Mouse (Mus musculus) v-Abl transformed pro-B cells (cell line): ENCODE measurements around the gene Hebp1.

Source experiments
- in situ Hi-C, 2 experiments: fragments of 400-800 bp; cut with MboI; formaldehyde crosslinking; loops; one replicate each; pipeline ENCODE4 v1.15.1; 2025; ENCODE audit not compliant: unreplicated experiment in 2 of 2

The Hebp1 gene

DNA sequence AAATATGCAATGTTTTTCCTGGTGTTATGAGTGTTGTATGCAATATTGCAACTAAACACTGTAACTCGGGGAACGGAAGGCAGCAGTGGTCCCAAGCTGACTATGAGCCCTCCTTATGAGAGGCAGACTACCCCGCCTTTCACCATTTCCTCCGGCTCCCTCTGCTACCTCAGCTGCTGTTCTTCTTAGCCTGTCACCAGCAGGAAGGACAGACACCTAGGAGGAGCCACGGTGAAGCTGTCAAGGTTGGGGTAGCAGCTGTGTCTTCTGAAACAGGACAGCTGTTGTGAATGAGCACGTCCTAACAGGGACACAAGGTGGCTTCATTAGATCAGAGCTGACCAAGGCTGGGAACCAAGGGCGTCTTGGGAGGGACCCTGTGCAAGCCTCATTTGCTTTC lies 59.6 kb downstream of the Hebp1 start:
- in situ Hi-C loops, result loop anchor here in 1 of 2 experiments (25.0 kb wide), 1 partner anchor 701 kb away; no protein-coding TSS in a partner anchor

DNA sequence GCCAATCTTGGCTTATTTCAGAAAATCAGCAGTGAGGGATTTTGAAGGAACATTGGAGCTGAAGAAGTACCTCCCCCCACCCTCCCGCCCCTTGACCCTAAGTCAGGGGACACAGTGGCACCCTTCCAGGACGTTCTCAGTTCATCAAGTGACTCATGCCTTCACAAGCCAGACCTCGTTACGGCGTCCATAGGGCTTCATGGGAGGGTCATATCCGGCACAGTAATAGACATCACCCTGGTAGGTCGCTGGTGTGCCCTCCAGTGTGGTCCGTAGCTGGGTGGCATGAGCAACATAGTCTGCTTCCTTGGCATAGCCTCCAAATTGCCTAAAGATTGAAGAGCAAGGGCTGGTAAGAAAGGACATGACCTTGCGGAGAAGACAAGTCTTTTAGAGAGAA lies 60.1 kb downstream of the Hebp1 start:
- in situ Hi-C loops, result loop anchor here in 1 of 2 experiments (25.0 kb wide), 1 partner anchor 700 kb away; no protein-coding TSS in a partner anchor

DNA sequence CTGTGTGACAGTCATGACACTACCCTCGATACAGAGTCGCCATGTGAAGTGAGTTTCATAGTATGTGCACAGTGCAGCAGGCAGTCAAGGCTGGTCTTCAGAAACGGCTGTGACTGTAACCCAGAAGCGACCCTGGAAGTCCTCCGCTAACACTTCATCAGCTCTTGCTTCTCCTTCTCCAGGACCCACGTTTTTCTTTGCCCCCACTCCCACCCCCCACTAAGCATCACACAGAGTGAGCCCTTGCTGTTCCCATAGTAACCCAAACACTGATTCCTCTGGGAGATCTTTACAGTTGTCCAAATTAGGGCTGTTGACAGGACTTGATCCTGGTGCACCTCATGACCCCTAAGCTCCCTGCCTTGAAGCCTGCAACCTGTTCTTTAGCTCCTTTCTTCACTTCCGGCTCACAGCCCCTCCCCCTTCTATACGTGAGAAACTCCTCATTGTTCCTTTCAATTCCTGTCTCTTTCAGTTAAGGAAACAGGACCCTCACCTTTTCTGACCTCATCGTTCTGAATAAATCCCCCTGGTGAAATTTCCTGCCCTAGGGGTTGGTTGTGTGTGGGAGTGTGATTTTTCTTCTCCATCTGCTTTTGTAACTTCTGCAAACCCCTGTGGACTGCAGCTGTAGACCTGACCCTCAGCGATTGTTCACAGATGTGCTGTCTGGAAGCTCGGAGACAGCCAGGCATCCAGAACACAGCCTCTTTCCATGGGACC lies 61.2 kb downstream of the Hebp1 start:
- in situ Hi-C loops, result loop anchor here in 1 of 2 experiments (25.0 kb wide), 1 partner anchor 699 kb away; no protein-coding TSS in a partner anchor

- in situ Hi-C loops, result loop anchor here in 1 of 2 experiments (25.0 kb wide), 1 partner anchor 698 kb away; no protein-coding TSS in a partner anchor
These were observed 62.1 kb downstream of the Hebp1 start for GRCm38 (mm10) chr6:135135735-135136134.

DNA sequence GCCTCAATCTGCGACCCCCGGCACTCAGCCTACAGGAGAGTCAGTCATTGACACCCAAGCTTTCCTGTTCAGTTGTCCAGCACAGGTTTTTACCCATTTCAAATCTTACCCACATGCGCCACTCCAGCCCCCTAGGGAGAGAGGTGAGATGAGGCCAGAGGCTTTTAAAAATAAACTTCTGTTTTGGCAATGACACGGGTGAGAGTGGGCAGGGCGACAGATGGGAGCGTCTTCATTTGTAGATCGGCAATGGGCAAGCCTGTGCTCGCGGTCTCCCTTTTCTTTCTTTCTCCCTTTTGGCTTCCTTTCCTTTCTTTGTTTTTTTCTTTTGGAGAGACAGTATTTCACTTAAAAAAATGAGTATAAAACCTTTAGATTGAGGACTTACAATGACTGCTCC lies 64.3 kb downstream of the Hebp1 start:
- in situ Hi-C loops, result loop anchor here in 1 of 2 experiments (25.0 kb wide), 1 partner anchor 696 kb away; no protein-coding TSS in a partner anchor

GRCm38 (mm10) chr6:135133086-135133485 lies 64.7 kb downstream of the Hebp1 start:
- in situ Hi-C loops, result loop anchor here in 1 of 2 experiments (25.0 kb wide), 1 partner anchor 696 kb away; no protein-coding TSS in a partner anchor

DNA sequence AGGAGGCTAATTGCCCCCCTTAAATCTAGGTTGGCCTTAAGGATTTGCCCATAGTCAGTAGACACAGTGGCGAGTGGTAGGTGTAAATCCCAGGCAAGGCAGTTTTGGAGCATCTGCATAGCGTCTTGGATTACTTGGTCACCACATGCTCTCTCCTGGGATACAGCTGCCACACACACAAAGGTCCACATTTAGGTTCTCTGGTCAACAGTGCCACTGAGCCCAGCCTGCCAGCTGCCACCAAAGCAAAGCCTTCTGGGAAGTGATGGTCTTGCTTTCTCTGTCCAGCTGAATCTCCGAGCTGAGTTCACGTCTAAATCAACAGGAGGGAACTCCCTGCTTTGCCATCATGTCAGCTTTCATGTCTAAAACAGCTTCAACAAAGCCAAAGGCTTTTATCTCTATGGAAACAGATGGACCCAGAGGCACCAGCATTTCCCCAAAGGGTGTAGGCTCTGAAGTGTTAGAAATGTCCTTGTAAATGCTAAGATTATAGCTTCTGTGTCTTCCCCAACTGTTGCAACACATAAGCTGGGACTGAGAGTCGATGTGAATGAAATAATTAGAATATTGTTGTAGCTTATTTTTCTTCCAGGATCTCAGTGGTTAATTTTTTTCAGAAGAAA lies 73.0 kb downstream of the Hebp1 start:
- in situ Hi-C loops, result loop anchor here in 1 of 2 experiments (25.0 kb wide), 1 partner anchor 688 kb away; no protein-coding TSS in a partner anchor

DNA sequence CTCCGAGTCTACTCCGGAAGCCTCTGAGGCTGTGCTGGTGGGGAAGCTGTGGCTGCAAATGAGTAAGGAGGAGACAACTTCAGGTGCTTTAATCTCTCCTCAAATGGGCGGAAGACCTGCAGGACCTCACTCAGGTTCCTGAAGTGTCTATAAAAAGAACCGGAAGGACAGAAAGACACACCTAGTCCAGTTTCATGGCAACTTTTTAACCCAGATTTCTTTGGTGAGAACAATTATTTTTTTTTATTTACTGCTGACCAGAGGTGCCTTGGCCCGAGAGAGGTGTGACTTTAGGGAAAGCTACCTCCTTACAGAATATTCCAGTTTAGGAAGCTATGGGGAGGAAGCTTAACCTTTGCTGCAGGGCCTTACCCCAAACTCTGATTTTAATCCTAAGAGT lies 79.6 kb downstream of the Hebp1 start, which contains the start of gene Gprc5d:
Gene Gprc5d, minus strand, starts transcription at position 101 of the 400 bp plus-strand sequence.
- in situ Hi-C loops, result no loop called here

DNA sequence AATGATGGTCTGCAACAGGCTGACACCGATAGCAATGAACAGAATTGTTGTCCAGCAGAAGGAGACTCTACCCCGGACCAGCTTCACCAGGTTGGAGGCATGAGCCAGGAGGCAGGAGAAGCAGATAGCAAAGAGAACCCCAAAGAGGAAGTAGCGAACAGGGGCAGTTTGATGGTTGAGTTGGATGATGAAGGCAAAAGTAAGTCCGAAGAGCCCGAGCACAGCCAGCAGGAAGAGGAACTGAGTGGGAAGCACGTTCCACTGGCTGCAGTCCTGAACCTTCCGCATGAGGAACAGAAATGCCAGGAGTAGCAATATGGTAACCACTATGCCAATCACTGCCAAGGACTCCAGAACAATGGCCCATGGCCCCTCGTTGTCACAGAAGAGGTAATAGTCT lies 81.3 kb downstream of the Hebp1 start:
- in situ Hi-C loops, result no loop called here

DNA sequence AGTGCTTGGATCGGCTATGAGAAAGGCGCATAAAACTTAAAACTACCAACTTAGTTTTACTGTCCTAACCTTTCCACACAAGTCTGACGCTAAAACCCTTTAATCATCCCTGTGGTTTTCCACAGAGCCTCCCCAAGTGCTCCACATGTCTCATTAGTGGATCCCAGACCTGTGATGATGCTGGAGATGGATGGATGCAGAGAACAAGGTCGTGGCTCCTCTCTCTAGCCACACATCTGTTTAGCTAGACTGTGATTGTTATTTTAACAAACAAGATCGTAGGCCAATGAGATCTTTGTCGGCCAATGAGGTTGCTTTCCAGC lies 84.7 kb downstream of the Hebp1 start:
- in situ Hi-C loops, result no loop called here

GRCm38 (mm10) chr6:135112411-135113113 lies 85.3 kb downstream of the Hebp1 start:
- in situ Hi-C loops, result no loop called here

GRCm38 (mm10) chr6:135107014-135107413 lies 90.8 kb downstream of the Hebp1 start:
- in situ Hi-C loops, result no loop called here

DNA sequence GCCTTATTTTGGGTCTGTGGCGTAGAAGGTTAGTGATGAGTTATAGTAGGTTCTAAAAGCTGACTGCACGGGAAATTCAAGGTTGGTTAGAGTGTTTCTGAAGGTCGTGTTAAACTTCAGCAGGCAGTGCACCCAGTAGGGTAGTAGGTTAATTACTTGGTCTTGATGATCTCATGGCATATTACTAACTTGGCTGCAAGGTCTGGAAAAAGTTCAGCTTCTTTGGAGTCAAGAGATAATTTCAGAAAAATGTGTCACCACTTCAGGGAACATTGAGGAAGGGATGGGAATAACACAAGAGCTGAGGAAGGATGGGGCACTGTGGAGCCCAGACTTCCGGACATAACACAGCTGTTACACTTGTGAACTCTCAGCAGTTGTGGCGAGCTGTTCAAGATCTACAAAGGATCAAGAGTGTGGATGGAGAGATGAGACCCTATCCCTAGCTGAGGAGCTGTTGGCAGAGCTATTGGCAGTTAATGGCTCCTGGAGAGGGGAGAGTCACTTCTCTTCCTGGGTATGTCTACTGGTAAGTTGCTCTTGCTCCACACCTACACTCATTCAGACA lies 95.0 kb downstream of the Hebp1 start:
- in situ Hi-C loops, result no loop called here

GRCm38 (mm10) chr6:135100787-135101472 lies 96.9 kb downstream of the Hebp1 start:
- in situ Hi-C loops, result no loop called here

DNA sequence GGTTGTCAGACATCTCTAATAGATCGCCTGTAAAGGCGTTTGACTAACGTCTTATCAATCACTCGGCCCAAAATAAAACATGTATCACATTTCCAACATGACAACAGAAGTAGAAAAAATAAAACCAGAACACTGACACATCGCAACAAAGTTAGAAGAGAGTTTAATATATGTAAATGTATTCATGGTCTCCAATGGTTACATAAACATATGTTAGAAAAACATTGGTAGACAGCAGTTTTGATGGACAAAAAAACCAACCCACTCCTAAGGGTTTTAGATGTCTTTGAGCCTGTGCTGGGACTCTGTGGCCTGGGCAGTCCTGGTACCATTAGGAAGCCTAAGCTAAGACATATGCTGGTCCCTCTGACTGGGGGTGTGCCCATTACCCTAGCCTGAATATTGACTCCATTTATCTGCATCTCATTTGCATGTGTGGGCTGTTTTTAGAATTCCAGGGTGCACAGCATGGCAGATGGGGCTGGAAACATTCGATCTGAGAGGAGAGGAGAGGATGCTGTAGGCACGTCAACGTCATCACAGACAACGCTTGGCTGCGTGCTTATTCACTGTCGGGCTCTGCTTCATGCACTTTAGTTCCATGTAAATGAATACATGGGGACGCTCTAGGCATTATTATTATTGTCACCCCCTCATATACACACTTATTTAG lies 104.9 kb downstream of the Hebp1 start:
- in situ Hi-C loops, result loop anchor here (5.0 to 25.0 kb wide), 5 partner anchors 154 to 1894 kb away; no protein-coding TSS in a partner anchor

- in situ Hi-C loops, result loop anchor here (5.0 to 25.0 kb wide), 5 partner anchors 157 to 1897 kb away; no protein-coding TSS in a partner anchor
These were observed 107.2 kb downstream of the Hebp1 start for GRCm38 (mm10) chr6:135090661-135091060.

DNA sequence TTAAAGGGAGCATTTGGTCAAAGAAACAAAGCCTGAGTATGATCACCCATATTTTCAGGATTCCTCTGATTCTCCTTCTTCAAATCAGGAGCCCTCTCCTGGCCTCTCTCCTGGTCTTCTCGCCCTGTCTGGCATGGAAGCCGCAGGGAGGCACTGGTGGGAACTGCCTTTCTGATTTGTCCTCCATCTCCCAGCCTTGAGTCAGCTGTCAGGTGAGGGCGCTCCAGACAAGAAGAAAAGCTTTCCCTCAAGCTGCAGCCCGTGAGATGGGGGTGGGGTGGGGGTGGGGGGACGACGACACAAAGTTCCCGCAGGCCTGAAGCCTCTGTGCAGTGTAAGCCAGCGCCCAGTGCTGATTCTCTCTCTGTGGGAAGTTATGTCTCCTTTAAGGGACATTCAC lies 108.0 kb downstream of the Hebp1 start:
- in situ Hi-C loops, result loop anchor here (5.0 to 25.0 kb wide), 8 partner anchors 155 to 1898 kb away; no protein-coding TSS in a partner anchor

GRCm38 (mm10) chr6:135087721-135088451 lies 109.9 kb downstream of the Hebp1 start:
- in situ Hi-C loops, result loop anchor here (5.0 to 25.0 kb wide), 7 partner anchors 157 to 1899 kb away; no protein-coding TSS in a partner anchor
